Mouse (Mus musculus) hindbrain, embryonic 14.5 days (tissue): ENCODE results near the gene Insig2. TPM values are rescaled to one million over a fixed set of nuclear protein-coding genes. Genes with fewer than 3 reads are reported as not detected.

Experiments used
- ATAC-seq: fragments of 200-750 bp; cut with Nextera tagmentation; 2 replicates; pipeline ENCODE4 v1.8.0; 2017; ENCODE audit warnings: moderate number of reproducible peaks, mild to moderate bottlenecking, moderate TSS enrichment, moderate library complexity; ENCODE audit not compliant: low FRiP score
- DNase-seq: peaks from one replicate; pipeline ENCODE4 v3.0.0-alpha.2; 2015; ENCODE audit warnings: low spot score
- H3K27ac ChIP-seq: fragments of 300-500 bp; sonication (generic); 2 replicates; pipeline ENCODE4 v1.5.1; 2014; ENCODE audit warnings: mild to moderate bottlenecking, moderate library complexity
- H3K27me3 ChIP-seq: fragments of 300-500 bp; sonication (generic); 2 replicates; pipeline ENCODE4 v1.6.1; 2014; ENCODE audit warnings: mild to moderate bottlenecking, low read length, mixed read lengths; ENCODE audit not compliant: control insufficient read depth, insufficient read depth
- H3K36me3 ChIP-seq: fragments of 300-500 bp; sonication (generic); replicated peaks from 2 replicates; pipeline ENCODE4 v1.6.1; 2014; ENCODE audit not compliant: control insufficient read depth, insufficient read depth
- H3K4me1 ChIP-seq: fragments of 300-500 bp; sonication (generic); replicated peaks from 2 replicates; pipeline ENCODE4 v1.6.1; 2014; ENCODE audit warnings: antibody characterized with exemption, low read length, mixed read lengths; ENCODE audit not compliant: control insufficient read depth, insufficient read depth
- H3K4me2 ChIP-seq: fragments of 300-500 bp; sonication (generic); replicated peaks from 2 replicates; pipeline ENCODE4 v1.6.1; 2014; ENCODE audit warnings: mild to moderate bottlenecking, moderate library complexity
- H3K4me3 ChIP-seq: fragments of 300-500 bp; sonication (generic); replicated peaks from 2 replicates; pipeline ENCODE4 v1.5.1; 2014; ENCODE audit warnings: mild to moderate bottlenecking, low read length
- H3K9ac ChIP-seq: fragments of 300-500 bp; sonication (generic); 2 replicates; pipeline ENCODE4 v1.6.1; 2014
- H3K9me3 ChIP-seq: fragments of 300-500 bp; sonication (generic); 2 replicates; pipeline ENCODE4 v1.6.1; 2016; ENCODE audit warnings: low read length; ENCODE audit not compliant: control insufficient read depth
- WGBS: fragments of 180-500 bp; shearing (Covaris S2); extraction: QIAGEN DNeasy Blood & Tissue Kit; methylation state at CpG from one replicate; pipeline ENCODE4 v1.1.7; 2014; 5-methylcytosine and 5-hydroxymethylcytosine counted together
- polyA plus RNA-seq: library from polyadenylated mRNA; unstranded; fragments of >200 nt; fragmentation: Nextera tagmentation; extraction: Ambion mirVana; gene quantifications from 2 replicates; pipeline ENCODE4 v1.2.1, GENCODE M21; 2014

The Insig2 gene
- polyA plus RNA-seq, 1 experiment from 2014 or later, result 25.9 TPM

DNA sequence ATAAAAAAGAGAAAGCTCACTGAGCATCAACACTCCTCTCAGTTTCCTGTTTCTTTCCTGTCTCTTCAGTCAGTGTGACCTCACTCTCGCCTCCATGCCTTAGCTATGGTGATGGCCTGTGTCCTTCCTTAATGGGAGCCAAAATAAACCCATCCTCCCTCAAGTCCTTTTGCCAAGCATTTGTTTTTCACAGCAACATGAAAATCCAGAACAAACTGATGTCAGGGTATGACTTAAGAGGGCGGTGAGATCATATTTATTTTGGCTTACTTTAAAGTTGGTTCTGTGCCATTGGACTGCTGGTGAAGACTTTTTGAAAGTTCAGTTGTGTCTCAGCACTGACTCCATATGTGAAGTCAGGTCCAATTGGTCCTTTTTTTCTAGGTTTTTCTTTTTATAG, 3.0 kb downstream of the Insig2 start:
- Histone ChIP-seq H3K27ac (no peak overlapping the region), H3K36me3 (no peaks in the 10 kb centered on the region), H3K9me3 (no peaks in the 10 kb centered on the region), H3K4me1 (peaks cover 21% of the 10 kb centered on the region), H3K27me3 (no peaks in the 10 kb centered on the region), H3K9ac (no peak overlapping the region), H3K4me3 (no peak overlapping the region), H3K4me2 (no peak overlapping the region)
- ATAC-seq (no peak), DNase-seq (no peak)
- 90% methylated on average over 2 of the region's 2 CpGs for WGBS

DNA sequence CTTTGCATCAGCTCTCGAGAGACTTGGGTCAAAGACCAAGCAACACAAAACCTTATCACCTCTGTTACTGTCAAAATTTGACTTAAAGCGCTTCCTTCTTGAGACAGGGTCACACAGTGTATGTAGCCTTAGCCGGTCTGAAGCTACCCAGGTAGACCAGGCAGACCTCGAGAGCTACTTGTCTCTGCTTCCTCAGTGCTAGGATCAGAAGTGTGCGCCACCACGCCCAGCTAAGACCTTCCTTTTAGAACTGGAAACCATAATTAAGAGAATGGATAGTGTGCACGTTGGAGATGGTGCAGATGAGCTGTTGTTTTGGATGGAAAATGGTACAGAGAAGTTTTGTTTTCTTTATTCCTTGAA, 4.2 kb downstream of the Insig2 start:
- WGBS, result 5% methylated on average over 7 of the region's 7 CpGs
- no peaks in the 10 kb centered on the region for H3K27me3 ChIP-seq
- no peaks in the 10 kb centered on the region for H3K9me3 ChIP-seq
- H3K4me1 ChIP-seq, result peaks cover 21% of the 10 kb centered on the region
- peak overlapping the region; percentile 66 for H3K9ac ChIP-seq
- peak overlapping the region; percentile 90 for H3K4me2 ChIP-seq
- no peaks in the 10 kb centered on the region for H3K36me3 ChIP-seq
- ATAC-seq, result peak; percentile 73
- H3K27ac ChIP-seq, result peak overlapping the region; percentile 87
- no peak for DNase-seq
- peak overlapping the region; percentile 49 for H3K4me3 ChIP-seq

DNA sequence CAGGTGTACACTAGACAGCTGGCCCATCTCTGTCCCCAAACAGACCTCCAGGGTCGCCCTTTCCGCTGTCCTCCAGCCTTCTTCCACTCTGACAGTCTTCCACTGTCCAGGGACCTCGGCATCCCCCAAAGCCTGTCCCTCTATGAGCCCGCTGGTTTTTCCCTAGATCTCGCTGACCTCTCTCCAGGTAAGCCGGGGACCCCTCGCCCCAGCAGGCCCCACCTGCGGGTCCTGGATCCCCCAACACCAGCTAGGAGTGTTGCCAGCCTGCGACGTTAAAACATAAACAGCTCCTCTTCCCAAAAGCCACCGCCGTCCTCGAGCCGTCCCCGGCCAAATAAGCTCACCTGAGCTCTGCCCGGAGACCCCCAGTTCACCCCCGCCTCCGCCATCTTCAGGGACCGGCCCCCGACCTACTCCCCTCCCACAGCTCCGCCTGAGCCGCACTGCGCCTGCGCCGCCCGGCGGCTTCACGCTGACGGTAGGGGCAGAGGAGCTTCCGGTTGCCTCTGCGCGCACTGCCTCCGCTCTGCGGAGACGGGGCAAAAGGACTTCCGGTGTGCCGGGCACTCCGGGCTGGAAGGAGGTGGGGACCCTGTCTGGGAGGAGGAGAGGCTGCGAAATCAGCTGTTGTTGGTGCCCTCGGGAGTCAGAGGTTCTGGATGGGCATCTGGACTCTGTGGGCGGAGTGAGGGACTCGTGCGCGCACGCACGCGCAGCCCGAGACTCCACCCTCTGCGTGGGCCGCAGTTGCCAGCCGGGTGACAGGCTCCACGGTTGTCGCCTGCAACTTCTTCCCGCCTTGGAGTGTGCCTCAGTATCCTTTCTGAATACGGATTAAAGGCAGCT, 4.8 kb downstream of the Insig2 start:
- DNase-seq (peak; percentile 95), ATAC-seq (peak; percentile 98)
- H3K9me3 ChIP-seq, result no peaks in the 10 kb centered on the region
- peaks cover 21% of the 10 kb centered on the region for H3K4me1 ChIP-seq
- peak overlapping the region; percentile 66 for H3K9ac ChIP-seq
- H3K27ac ChIP-seq, result peak overlapping the region; percentile 87
- no peaks in the 10 kb centered on the region for H3K36me3 ChIP-seq
- H3K27me3 ChIP-seq, result no peaks in the 10 kb centered on the region
- H3K4me3 ChIP-seq, result peak overlapping the region; percentile 49
- H3K4me2 ChIP-seq, result peak overlapping the region; percentile 90
- under 1% methylated on average over 55 of the region's 55 CpGs for WGBS

DNA sequence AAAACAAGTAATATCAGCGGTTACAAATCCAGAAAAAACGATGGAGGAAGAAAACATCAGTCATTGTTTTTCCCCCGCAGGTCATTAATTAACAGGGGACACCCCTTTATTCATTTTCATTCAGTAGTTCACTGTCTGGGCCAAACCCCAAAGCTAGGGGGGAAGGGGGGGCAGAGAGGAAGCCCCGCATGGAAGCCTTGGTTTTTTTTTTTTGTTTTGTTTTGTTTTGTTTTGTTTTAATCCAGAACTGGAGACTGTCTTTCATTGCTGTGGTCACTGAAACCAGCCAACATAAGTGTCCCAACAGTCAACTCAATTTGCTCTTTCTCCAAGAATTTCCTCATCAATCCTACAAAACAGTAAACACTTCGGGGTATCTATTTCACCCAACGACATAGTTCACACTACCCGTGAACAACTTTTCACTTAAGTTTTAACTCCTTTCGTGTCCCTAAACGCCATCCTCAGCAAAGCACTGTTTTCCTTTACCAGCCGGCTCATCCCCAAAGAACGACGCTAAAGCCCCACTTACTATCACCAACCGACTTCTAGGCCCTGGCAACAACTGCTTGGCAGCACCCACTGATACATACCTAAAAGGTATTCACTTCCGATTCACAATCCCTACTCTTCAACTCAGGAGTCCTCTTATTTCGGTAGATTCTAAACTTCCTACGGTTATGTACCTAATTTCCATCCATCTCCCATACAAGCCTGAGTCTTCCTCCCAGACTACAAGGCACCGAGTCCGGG, 5.6 kb downstream of the Insig2 start:
- no peak for DNase-seq
- Histone ChIP-seq H3K4me1 (peaks cover 21% of the 10 kb centered on the region), H3K4me2 (peak overlapping the region; percentile 90), H3K9me3 (no peaks in the 10 kb centered on the region), H3K36me3 (no peaks in the 10 kb centered on the region), H3K27me3 (no peaks in the 10 kb centered on the region), H3K9ac (peak overlapping the region; percentile 66), H3K27ac (no peak overlapping the region), H3K4me3 (peak overlapping the region; percentile 49)
- ATAC-seq, result no peak
- 30% methylated on average over 18 of the region's 18 CpGs for WGBS

DNA sequence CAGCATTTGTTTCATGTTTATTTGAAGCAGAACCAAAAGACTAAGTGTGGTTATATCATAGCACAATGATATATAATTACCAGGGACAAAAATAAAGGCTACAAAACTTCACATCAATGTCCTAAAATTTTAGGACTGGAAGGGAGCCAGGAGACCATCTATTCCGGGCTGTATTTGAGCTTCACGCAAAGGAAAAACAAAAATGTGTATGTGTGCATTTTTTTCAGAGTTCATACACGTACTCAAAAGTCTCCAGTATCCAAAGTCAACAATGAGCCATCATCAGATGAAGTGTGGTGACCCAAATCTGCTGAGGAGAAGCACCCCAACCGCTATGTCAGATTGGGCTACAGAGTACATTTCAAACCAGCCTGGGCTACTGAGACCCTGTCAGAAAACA, 8.9 kb downstream of the Insig2 start:
- no peak overlapping the region for H3K4me2 ChIP-seq
- DNase-seq (no peak), ATAC-seq (no peak)
- no peaks in the 10 kb centered on the region for H3K27me3 ChIP-seq
- no peak overlapping the region for H3K9ac ChIP-seq
- H3K27ac ChIP-seq, result no peak overlapping the region
- H3K36me3 ChIP-seq, result no peaks in the 10 kb centered on the region; the same call in 1 of the 2 replicates
- WGBS, result 84% methylated on average over 4 of the region's 4 CpGs
- no peaks in the 10 kb centered on the region for H3K9me3 ChIP-seq
- peaks cover 19% of the 10 kb centered on the region for H3K4me1 ChIP-seq
- no peak overlapping the region for H3K4me3 ChIP-seq

DNA sequence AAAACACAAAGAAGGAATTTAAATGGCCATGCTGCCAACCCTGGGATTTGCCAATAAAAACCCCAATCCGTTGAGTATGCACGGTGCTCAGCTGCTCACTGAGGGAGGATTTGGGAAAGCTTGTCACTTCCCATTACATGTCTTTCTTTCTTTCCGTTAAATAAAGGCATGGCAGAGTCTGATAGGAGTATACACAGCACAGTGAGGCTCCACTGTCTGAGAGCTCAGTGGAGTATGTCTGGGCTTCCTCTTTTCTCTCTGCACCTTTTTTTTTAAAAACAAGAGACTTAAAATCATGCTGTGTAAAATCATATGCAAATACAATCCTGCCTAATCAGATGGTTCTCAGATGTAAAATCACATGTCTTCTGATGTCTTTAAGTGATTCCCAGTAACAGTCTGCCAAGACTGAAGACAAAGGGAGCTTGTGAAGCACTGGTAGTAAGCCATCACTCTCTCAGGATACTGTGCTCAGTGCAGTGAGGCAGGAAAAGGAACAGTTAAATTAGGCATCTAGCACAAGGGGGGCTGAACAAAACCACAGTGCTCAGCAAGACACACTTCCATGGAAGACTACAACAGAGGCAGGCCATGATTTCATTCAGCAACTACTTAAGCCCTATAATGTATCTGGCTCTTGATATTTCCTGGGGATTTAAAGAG, 17.5 kb downstream of the Insig2 start:
- peaks cover 14% of the 10 kb centered on the region for H3K36me3 ChIP-seq
- WGBS, result 68% methylated on average over 3 of the region's 3 CpGs
- 0 out of 2 replicates have a peak overlapping the region, but pooled peaks have one; percentile 18 for H3K9ac ChIP-seq
- no peak overlapping the region for H3K4me3 ChIP-seq
- H3K4me1 ChIP-seq, result peaks cover 7% of the 10 kb centered on the region; the same call in 1 of the 2 replicates
- H3K27ac ChIP-seq, result peak overlapping the region; percentile 77
- H3K27me3 ChIP-seq, result no peaks in the 10 kb centered on the region
- DNase-seq (peak; percentile 38), ATAC-seq (peak; percentile 89)
- H3K4me2 ChIP-seq, result no peak overlapping the region
- no peaks in the 10 kb centered on the region for H3K9me3 ChIP-seq

DNA sequence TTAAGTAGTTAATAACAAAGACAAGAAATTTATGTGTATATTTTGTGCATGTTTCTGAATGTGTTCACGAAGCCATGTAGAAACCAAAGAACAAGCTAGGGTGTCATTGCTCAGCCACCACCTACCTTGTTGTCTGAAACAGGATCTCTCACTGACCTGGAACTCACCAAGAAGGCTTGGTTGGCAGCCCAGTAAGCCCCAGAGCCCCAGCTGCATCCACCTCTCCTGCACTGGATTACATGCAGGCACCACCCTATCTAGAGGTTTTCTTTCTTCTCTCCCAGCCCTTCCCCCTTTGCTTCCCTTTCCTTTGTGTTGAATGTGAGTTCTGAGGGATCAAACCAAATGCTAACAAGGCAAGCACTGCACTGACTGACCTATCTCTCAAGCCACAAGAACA, 19.2 kb downstream of the Insig2 start:
- ATAC-seq (no peak), DNase-seq (no peak)
- Histone ChIP-seq H3K4me3 (no peak overlapping the region), H3K4me2 (no peak overlapping the region), H3K9me3 (no peaks in the 10 kb centered on the region), H3K27ac (no peak overlapping the region), H3K9ac (no peak overlapping the region), H3K4me1 (peaks cover 7% of the 10 kb centered on the region; the same call in 1 of the 2 replicates), H3K27me3 (no peaks in the 10 kb centered on the region), H3K36me3 (peaks cover 14% of the 10 kb centered on the region)
- 96% methylated on average over 1 of the region's 1 CpGs for WGBS

DNA sequence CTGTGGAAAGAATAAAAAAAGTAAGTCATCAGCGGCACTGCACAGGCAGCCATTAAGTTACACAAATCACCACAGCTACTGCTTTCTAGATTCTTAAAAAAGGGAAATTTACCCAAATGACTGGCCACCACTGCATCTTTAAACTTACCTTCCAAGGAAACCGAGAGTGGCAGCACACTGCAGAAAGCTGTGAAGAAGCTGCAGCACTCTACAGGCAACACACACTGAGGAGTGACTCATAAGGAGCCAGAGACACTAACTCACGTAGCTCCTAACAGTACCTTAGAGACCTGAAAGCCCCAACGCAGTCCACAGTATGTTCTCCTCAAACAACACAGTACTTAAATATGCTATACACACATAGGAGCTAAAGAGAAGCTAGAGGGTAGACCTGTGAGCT, 20.1 kb downstream of the Insig2 start:
- no peak overlapping the region for H3K9ac ChIP-seq
- no peak overlapping the region for H3K27ac ChIP-seq
- no peak for DNase-seq
- WGBS, result 95% methylated on average over 4 of the region's 4 CpGs
- H3K4me1 ChIP-seq, result peaks cover 7% of the 10 kb centered on the region; the same call in 1 of the 2 replicates
- H3K27me3 ChIP-seq, result no peaks in the 10 kb centered on the region
- H3K9me3 ChIP-seq, result no peaks in the 10 kb centered on the region
- no peak overlapping the region for H3K4me2 ChIP-seq
- H3K36me3 ChIP-seq, result peaks cover 14% of the 10 kb centered on the region
- no peak for ATAC-seq
- H3K4me3 ChIP-seq, result no peak overlapping the region

DNA sequence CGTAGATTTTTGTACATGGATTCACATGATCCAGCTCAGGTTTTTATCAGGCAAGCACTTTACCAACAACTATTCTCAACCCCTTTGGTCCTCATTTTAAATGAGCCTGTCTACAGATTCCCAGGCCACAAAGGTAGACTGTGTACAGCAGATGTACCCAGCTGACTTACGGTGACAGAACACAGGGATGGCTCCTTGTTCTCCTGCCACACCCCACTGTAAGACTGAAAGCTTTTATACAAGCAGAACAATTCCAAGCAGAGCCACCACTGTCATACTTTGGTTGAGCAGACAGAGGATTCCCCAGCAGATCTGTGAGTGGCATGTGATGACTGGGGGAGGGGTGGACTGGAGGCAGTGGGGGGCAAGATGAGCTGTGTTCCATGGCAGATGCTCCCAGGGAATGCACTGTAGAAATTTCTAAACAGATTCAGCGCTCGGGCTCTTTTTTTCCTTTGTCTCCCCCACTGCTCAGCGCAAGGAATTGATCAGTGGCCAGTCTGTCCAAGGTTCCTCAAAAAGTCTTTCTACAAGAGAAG, 35.6 kb downstream of the Insig2 start:
- 64% methylated on average over 5 of the region's 5 CpGs for WGBS
- Histone ChIP-seq H3K4me1 (0 out of 2 replicates have a peak, but pooled peaks cover 3% of the 10 kb centered on the region), H3K4me3 (no peak overlapping the region), H3K9me3 (no peaks in the 10 kb centered on the region), H3K27me3 (no peaks in the 10 kb centered on the region), H3K27ac (no peak overlapping the region), H3K36me3 (peaks cover 4% of the 10 kb centered on the region; the same call in 1 of the 2 replicates), H3K4me2 (no peak overlapping the region), H3K9ac (no peak overlapping the region)
- 0 out of 2 replicates have a peak, but pooled peaks have one; percentile 57 for ATAC-seq
- DNase-seq, result no peak
